Mouse (Mus musculus) midbrain, embryonic 16.5 days (tissue): ENCODE measurements around the gene Lce1f. TPM values are rescaled to one million over a fixed set of nuclear protein-coding genes. Genes with fewer than 3 reads are reported as not detected.
"Not testable (repeated sequence)": the region's sequence is repeated elsewhere in the genome, so short reads cannot be mapped to it uniquely, and the experiment has no call there.

Experiments
- ATAC-seq: fragments of 200-750 bp; cut with Nextera tagmentation; 2 replicates; pipeline ENCODE4 v1.8.0; 2017; ENCODE audit warnings: moderate TSS enrichment
- H3K27ac ChIP-seq: fragments of 300-500 bp; sonication (generic); 2 replicates; pipeline ENCODE4 v1.5.1; 2014; ENCODE audit warnings: mild to moderate bottlenecking, low read length, mixed read lengths
- H3K27me3 ChIP-seq: fragments of 300-500 bp; sonication (generic); 2 replicates; pipeline ENCODE4 v1.6.1; 2014; ENCODE audit warnings: low read depth, low read length, mixed read lengths; ENCODE audit not compliant: control insufficient read depth, insufficient read depth
- H3K36me3 ChIP-seq: fragments of 300-500 bp; sonication (generic); 2 replicates; pipeline ENCODE4 v1.6.1; 2014; ENCODE audit warnings: mild to moderate bottlenecking, low read length, moderate library complexity, mixed read lengths; ENCODE audit not compliant: control insufficient read depth, insufficient read depth
- H3K4me1 ChIP-seq: fragments of 300-500 bp; sonication (generic); 2 replicates; pipeline ENCODE4 v1.6.1; 2014; ENCODE audit warnings: mild to moderate bottlenecking, low read length, mixed read lengths; ENCODE audit not compliant: control insufficient read depth, insufficient read depth
- H3K4me2 ChIP-seq: fragments of 300-500 bp; sonication (generic); 2 replicates; pipeline ENCODE4 v1.6.1; 2014; ENCODE audit warnings: mild to moderate bottlenecking, low read length, mixed read lengths
- H3K4me3 ChIP-seq: fragments of 300-500 bp; sonication (generic); 2 replicates; pipeline ENCODE4 v1.5.1; 2014; ENCODE audit warnings: low read depth, mild to moderate bottlenecking, low read length, moderate library complexity, mixed read lengths
- H3K9ac ChIP-seq: fragments of 300-500 bp; sonication (generic); 2 replicates; pipeline ENCODE4 v1.6.1; 2014; ENCODE audit warnings: low read depth, low read length, mixed read lengths
- H3K9me3 ChIP-seq: fragments of 300-500 bp; sonication (generic); replicated peaks from 2 replicates; pipeline ENCODE4 v1.6.1; 2014; ENCODE audit warnings: mild to moderate bottlenecking, low read length, mixed read lengths; ENCODE audit not compliant: control insufficient read depth, poor library complexity, severe bottlenecking
- WGBS: fragments of 180-500 bp; shearing (Covaris S2); extraction: QIAGEN DNeasy Blood & Tissue Kit; methylation state at CpG from one replicate; pipeline ENCODE4 v1.1.7; 2014; 5-methylcytosine and 5-hydroxymethylcytosine counted together
- polyA plus RNA-seq: library from polyadenylated mRNA; unstranded; fragments of >200 nt; fragmentation: Nextera tagmentation; extraction: Ambion mirVana; gene quantifications from 2 replicates; pipeline ENCODE4 v1.2.1, GENCODE M21; 2015

Gene Lce1f
- polyA plus RNA-seq, 1 experiment from 2014 or later, result not detected

DNA sequence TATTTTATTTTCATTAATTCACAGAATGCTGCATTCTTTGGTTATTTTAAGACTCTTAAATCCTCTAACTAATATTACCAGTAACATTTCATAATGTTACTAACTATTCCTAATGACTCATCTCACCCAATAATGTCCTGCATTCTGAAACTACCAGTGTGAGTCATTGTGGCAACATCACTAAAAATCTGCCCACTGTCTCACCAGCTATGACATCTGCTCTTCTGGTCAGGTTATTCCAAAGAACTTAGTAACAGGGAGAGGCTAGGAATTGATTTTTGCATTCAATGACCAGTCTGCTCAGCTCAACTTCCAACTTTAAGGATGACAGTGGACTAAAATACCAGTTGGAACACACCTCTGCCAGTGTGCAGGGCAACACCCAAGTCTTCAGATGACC is 28.5 kb downstream of the Lce1f start:
- no peak for ATAC-seq
- H3K9me3 ChIP-seq, result no peaks in the 10 kb centered on the region
- H3K4me2 ChIP-seq, result no peak overlapping the region
- no peak overlapping the region for H3K9ac ChIP-seq
- no peaks in the 10 kb centered on the region for H3K4me1 ChIP-seq
- H3K4me3 ChIP-seq, result no peak overlapping the region
- H3K27ac ChIP-seq, result no peak overlapping the region
- H3K27me3 ChIP-seq, result no peaks in the 10 kb centered on the region
- no peaks in the 10 kb centered on the region for H3K36me3 ChIP-seq

DNA sequence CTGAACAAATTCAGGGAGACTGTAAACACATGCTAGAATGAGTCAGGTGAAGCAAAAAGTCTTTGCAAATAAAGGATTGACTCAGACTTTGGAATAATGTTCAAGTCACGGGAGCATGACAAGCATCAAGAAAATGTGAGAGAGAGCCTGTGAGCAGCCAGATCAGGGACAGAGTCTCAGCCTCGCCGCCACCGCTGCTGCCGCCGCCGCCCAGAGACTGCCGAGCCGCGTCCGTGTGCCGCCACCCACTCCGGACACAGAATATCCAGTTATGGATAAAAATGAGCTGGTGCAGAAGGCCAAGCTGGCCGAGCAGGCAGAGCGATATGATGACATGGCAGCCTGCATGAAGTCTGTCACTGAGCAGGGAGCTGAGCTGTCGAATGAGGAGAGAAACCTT is 31.0 kb downstream of the Lce1f start:
- H3K9ac ChIP-seq, H3K4me3 ChIP-seq, H3K4me2 ChIP-seq, ATAC-seq, H3K27me3 ChIP-seq, H3K36me3 ChIP-seq, H3K27ac ChIP-seq, H3K4me1 ChIP-seq, H3K9me3 ChIP-seq: not testable (repeated sequence)
- 86% methylated on average over 16 of the region's 16 CpGs for WGBS

DNA sequence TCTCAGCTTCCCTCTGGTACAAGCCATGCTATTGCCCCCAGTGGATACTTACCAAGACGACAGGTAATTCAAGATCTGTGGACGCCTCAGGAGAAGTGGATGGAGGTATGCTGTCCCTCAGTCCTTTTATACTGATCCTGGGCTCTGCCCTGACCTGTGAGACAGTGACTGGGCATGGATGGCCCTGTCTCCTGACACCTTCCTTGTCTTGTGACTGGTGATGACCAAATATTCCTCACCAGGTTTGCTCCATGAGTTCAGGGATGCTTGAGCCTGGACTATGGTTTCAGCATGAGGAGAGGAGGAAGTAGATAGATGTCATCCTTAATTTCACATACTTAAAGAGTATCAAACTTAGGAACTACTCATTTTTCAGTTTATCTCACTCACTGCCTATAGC is 33.0 kb downstream of the Lce1f start, which contains the start of gene Lce1d:
Lce1d (minus strand) TSS at position 101 of the 400 bp plus-strand sequence.
- no peak within 1 kb of the TSS for H3K9ac ChIP-seq
- H3K36me3 ChIP-seq, result no peaks in the 10 kb centered on the region
- no peaks in the 10 kb centered on the region for H3K9me3 ChIP-seq
- H3K27me3 ChIP-seq, result no peaks in the 10 kb centered on the region
- no peaks in the 10 kb centered on the region for H3K4me1 ChIP-seq
- no peak for ATAC-seq
- no peak within 1 kb of the TSS for H3K4me3 ChIP-seq
- 80% methylated on average over 2 of the region's 2 CpGs for WGBS
- H3K27ac ChIP-seq, result no peak within 1 kb of the TSS
- no peak within 1 kb of the TSS for H3K4me2 ChIP-seq

DNA sequence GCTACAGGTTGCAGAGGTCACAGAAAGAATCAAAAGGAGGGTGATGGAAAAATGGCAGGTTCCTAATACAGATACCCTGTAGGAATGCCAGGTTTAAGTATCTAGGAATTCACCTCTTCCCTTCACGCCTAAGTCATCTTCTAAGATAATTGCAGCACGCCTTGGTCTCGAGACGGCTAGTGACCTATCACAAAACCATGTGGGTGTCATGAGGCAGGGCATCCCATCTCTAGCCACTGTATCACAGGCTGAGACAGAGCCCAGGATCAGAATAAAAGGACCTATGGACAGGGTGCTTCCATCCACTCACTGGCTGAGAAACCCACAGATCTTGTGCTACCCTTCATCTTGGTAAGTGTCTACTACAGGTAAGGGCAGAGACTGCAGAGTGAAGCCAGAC is 41.2 kb downstream of the Lce1f start, which contains the start of gene Lce1c:
Lce1c (plus strand) TSS at position 301 of the 400 bp plus-strand sequence.
- H3K27me3 ChIP-seq, result no peaks in the 10 kb centered on the region
- no peak for ATAC-seq
- WGBS, result 91% methylated on average over 4 of the region's 4 CpGs
- no peak within 1 kb of the TSS for H3K9ac ChIP-seq
- no peak within 1 kb of the TSS for H3K4me2 ChIP-seq
- no peak within 1 kb of the TSS for H3K27ac ChIP-seq
- H3K4me1 ChIP-seq, result no peaks in the 10 kb centered on the region
- no peaks in the 10 kb centered on the region for H3K9me3 ChIP-seq
- H3K36me3 ChIP-seq, result no peaks in the 10 kb centered on the region
- no peak within 1 kb of the TSS for H3K4me3 ChIP-seq

GRCm38 (mm10) chr3:92670215-92670614 is 49.9 kb downstream of the Lce1f start, which contains the start of gene Lce1a2:
TSS of gene Lce1a2 (minus strand) at chr3:92670315.
- ATAC-seq, result no peak
- H3K4me3 ChIP-seq, result no peak within 1 kb of the TSS
- H3K4me2 ChIP-seq, result no peak within 1 kb of the TSS
- no peaks in the 10 kb centered on the region for H3K27me3 ChIP-seq
- no peaks in the 10 kb centered on the region for H3K36me3 ChIP-seq
- H3K4me1 ChIP-seq, result no peaks in the 10 kb centered on the region
- no peak within 1 kb of the TSS for H3K9ac ChIP-seq
- no peak within 1 kb of the TSS for H3K27ac ChIP-seq
- H3K9me3 ChIP-seq, result no peaks in the 10 kb centered on the region

Other genes starting within 250 kb of the Lce1f start
- gene Sprr1a, start 234.5 kb downstream of the Lce1f start, polyA plus RNA-seq, result 0.24 TPM in 1 of 2 replicates, not detected in the other
- not detected in 2 replicates for gene Sprr4, start 219.9 kb downstream of the Lce1f start, polyA plus RNA-seq
- not detected in 2 replicates for gene 2310046K23Rik, start 185.8 kb downstream of the Lce1f start, polyA plus RNA-seq
- gene Ivl, start 146.6 kb downstream of the Lce1f start, polyA plus RNA-seq, result not detected in 2 replicates
- gene Smcp, start 131.4 kb downstream of the Lce1f start, polyA plus RNA-seq, result not detected in 2 replicates
- not detected in 2 replicates for gene 2210017I01Rik, start 112.9 kb downstream of the Lce1f start, polyA plus RNA-seq
- not detected in 2 replicates for gene Lce6a, start 98.7 kb downstream of the Lce1f start, polyA plus RNA-seq
- gene Lce1a1, start 72.0 kb downstream of the Lce1f start, polyA plus RNA-seq, result not detected in 2 replicates
- gene Lce1b, start 63.4 kb downstream of the Lce1f start, polyA plus RNA-seq, result not detected in 2 replicates
- gene Lce1a2, start 50.0 kb downstream of the Lce1f start, polyA plus RNA-seq, result not detected in 2 replicates
- not detected in 2 replicates for gene Lce1c, start 41.1 kb downstream of the Lce1f start, polyA plus RNA-seq
- not detected in 2 replicates for gene Lce1d, start 33.1 kb downstream of the Lce1f start, polyA plus RNA-seq
- not detected in 2 replicates for gene Lce1e, start 11.3 kb downstream of the Lce1f start, polyA plus RNA-seq
- not detected in 2 replicates for gene Gm38119, start 18.7 kb upstream of the Lce1f start, polyA plus RNA-seq
- not detected in 2 replicates for gene Lce1g, start 32.0 kb upstream of the Lce1f start, polyA plus RNA-seq
- not detected in 2 replicates for gene Lce1h, start 44.7 kb upstream of the Lce1f start, polyA plus RNA-seq
- not detected in 2 replicates for gene Lce1i, start 58.5 kb upstream of the Lce1f start, polyA plus RNA-seq
- not detected in 2 replicates for gene Lce1j, start 70.2 kb upstream of the Lce1f start, polyA plus RNA-seq
- not detected in 2 replicates for gene Lce1k, start 87.5 kb upstream of the Lce1f start, polyA plus RNA-seq
- gene Kprp, start 106.9 kb upstream of the Lce1f start, polyA plus RNA-seq, result not detected in 2 replicates
- gene Lce1l, start 130.9 kb upstream of the Lce1f start, polyA plus RNA-seq, result not detected in 2 replicates
- not detected in 2 replicates for gene 2310050C09Rik, start 149.9 kb upstream of the Lce1f start, polyA plus RNA-seq
- gene Lce3a, start 205.9 kb upstream of the Lce1f start, polyA plus RNA-seq, result not detected in 2 replicates
- not detected in 2 replicates for gene Lce3b, start 212.6 kb upstream of the Lce1f start, polyA plus RNA-seq
- not detected in 2 replicates for gene Lce3c, start 224.1 kb upstream of the Lce1f start, polyA plus RNA-seq
- gene Lce3d, start 237.0 kb upstream of the Lce1f start, polyA plus RNA-seq, result not detected in 2 replicates
- gene Lce3e, start 246.7 kb upstream of the Lce1f start, polyA plus RNA-seq, result not detected in 2 replicates